Mouse (Mus musculus) liver, adult 2 months (tissue): ENCODE measurements at regions not wholly inside any gene's neighbourhood (a gene's known extent, or its start where the extent isn't known, plus 50 kb on each side); places are given as distances from the start of the nearest gene placed in this dataset.

Source experiments
- CTCF ChIP-seq: fragments of 200-500 bp; IDR thresholded peaks from 2 replicates; pipeline ENCODE4 v1.5.1; 2011; ENCODE audit warnings: low read depth, low read length, control low read depth
- POLR2A ChIP-seq: fragments of 200-500 bp; IDR thresholded peaks from 2 replicates; pipeline ENCODE4 v1.6.1; 2011; ENCODE audit warnings: low read length, control low read depth; ENCODE audit not compliant: insufficient read depth; ENCODE audit errors: extremely low read depth

GRCm38 (mm10) chr10:92076754-92077153, 645.5 kb downstream of the Nedd1 start:
- TF ChIP-seq POLR2A (no peak), CTCF (no peak)
